Mouse (Mus musculus) limb, embryonic 15.5 days (tissue): Measurements from ENCODE around the gene Kif2a. TPM values are rescaled to one million over a fixed set of nuclear protein-coding genes. Genes with fewer than 3 reads are reported as not detected.

Source experiments
- ATAC-seq: fragments of 200-750 bp; cut with Nextera tagmentation; 2 replicates; pipeline ENCODE4 v1.8.0; 2017; ENCODE audit warnings: low read depth, moderate TSS enrichment; ENCODE audit not compliant: insufficient number of reproducible peaks, low FRiP score, low TSS enrichment
- H3K27ac ChIP-seq: fragments of 300-500 bp; sonication (generic); 2 replicates; pipeline ENCODE4 v1.5.1; 2015; ENCODE audit warnings: moderate library complexity, mild to moderate bottlenecking, inconsistent platforms
- H3K27me3 ChIP-seq: fragments of 300-500 bp; sonication (generic); 2 replicates; pipeline ENCODE4 v1.6.1; 2015; ENCODE audit warnings: inconsistent platforms
- H3K36me3 ChIP-seq: fragments of 300-500 bp; sonication (generic); 2 replicates; pipeline ENCODE4 v1.6.1; 2015; ENCODE audit warnings: inconsistent platforms
- H3K4me1 ChIP-seq: fragments of 300-500 bp; sonication (generic); 2 replicates; pipeline ENCODE4 v1.6.1; 2015; ENCODE audit warnings: inconsistent platforms
- H3K4me2 ChIP-seq: fragments of 300-500 bp; sonication (generic); 2 replicates; pipeline ENCODE4 v1.6.1; 2015; ENCODE audit warnings: mild to moderate bottlenecking, inconsistent platforms
- H3K4me3 ChIP-seq: fragments of 300-500 bp; sonication (generic); 2 replicates; pipeline ENCODE4 v1.5.1; 2015; ENCODE audit warnings: mild to moderate bottlenecking, inconsistent platforms
- H3K9ac ChIP-seq: fragments of 300-500 bp; sonication (generic); 2 replicates; pipeline ENCODE4 v1.6.1; 2015; ENCODE audit warnings: inconsistent platforms
- H3K9me3 ChIP-seq: fragments of 300-500 bp; sonication (generic); 2 replicates; pipeline ENCODE4 v1.6.1; 2016; ENCODE audit warnings: inconsistent platforms
- WGBS: fragments of 180-500 bp; shearing (Covaris S2); methylation state at CpG from one replicate; pipeline ENCODE4 v1.1.7; 2015; 5-methylcytosine and 5-hydroxymethylcytosine counted together
- polyA plus RNA-seq: library from polyadenylated mRNA; unstranded; fragments of >200 nt; fragmentation: Nextera tagmentation; extraction: Ambion mirVana; gene quantifications from 2 replicates; pipeline ENCODE4 v1.2.1, GENCODE M21; 2015

Kif2a gene
- polyA plus RNA-seq, 1 experiment from 2014 or later: 22.7 TPM

GRCm38 (mm10) chr13:107039493-107039892 lies 17.6 kb upstream of the Kif2a start:
- no peaks in the 10 kb centered on the region for H3K36me3 ChIP-seq
- H3K9ac ChIP-seq: no peak overlapping the region
- no peak overlapping the region for H3K27ac ChIP-seq
- 86% methylated on average over 4 of the region's 4 CpGs for WGBS
- H3K4me2 ChIP-seq: no peak overlapping the region
- no peaks in the 10 kb centered on the region for H3K27me3 ChIP-seq
- no peaks in the 10 kb centered on the region for H3K9me3 ChIP-seq
- no peaks in the 10 kb centered on the region for H3K4me1 ChIP-seq
- H3K4me3 ChIP-seq: no peak overlapping the region
- no peak for ATAC-seq

- Histone ChIP-seq H3K4me2 (no peak overlapping the region), H3K9ac (no peak overlapping the region), H3K4me3 (no peak overlapping the region), H3K36me3 (no peaks in the 10 kb centered on the region), H3K27me3 (no peaks in the 10 kb centered on the region), H3K9me3 (no peaks in the 10 kb centered on the region), H3K27ac (no peak overlapping the region), H3K4me1 (no peaks in the 10 kb centered on the region)
- WGBS: 85% methylated on average over 2 of the region's 2 CpGs
- no peak for ATAC-seq
These were observed 16.4 kb upstream of the Kif2a start for GRCm38 (mm10) chr13:107038346-107038745.

- no peak for ATAC-seq
- H3K27ac ChIP-seq: no peak overlapping the region
- no peak overlapping the region for H3K9ac ChIP-seq
- no peak overlapping the region for H3K4me2 ChIP-seq
- H3K27me3 ChIP-seq: no peaks in the 10 kb centered on the region
- no peaks in the 10 kb centered on the region for H3K9me3 ChIP-seq
- 73% methylated on average over 3 of the region's 3 CpGs for WGBS
- no peak overlapping the region for H3K4me3 ChIP-seq
- no peaks in the 10 kb centered on the region for H3K36me3 ChIP-seq
- no peaks in the 10 kb centered on the region for H3K4me1 ChIP-seq
These were observed 13.7 kb upstream of the Kif2a start for GRCm38 (mm10) chr13:107035511-107036113.

- H3K27ac ChIP-seq: no peak overlapping the region
- H3K9me3 ChIP-seq: no peaks in the 10 kb centered on the region
- no peak overlapping the region for H3K4me2 ChIP-seq
- no peaks in the 10 kb centered on the region for H3K4me1 ChIP-seq
- WGBS: 70% methylated on average over 4 of the region's 4 CpGs
- no peaks in the 10 kb centered on the region for H3K27me3 ChIP-seq
- H3K9ac ChIP-seq: no peak overlapping the region
- no peak for ATAC-seq
- no peaks in the 10 kb centered on the region for H3K36me3 ChIP-seq
- H3K4me3 ChIP-seq: no peak overlapping the region
These were observed 13.2 kb upstream of the Kif2a start for GRCm38 (mm10) chr13:107035078-107035477.

- no peak for ATAC-seq
- Histone ChIP-seq H3K9ac (no peak overlapping the region), H3K9me3 (no peaks in the 10 kb centered on the region), H3K4me1 (no peaks in the 10 kb centered on the region), H3K36me3 (no peaks in the 10 kb centered on the region), H3K27ac (no peak overlapping the region), H3K4me2 (no peak overlapping the region), H3K27me3 (no peaks in the 10 kb centered on the region), H3K4me3 (no peak overlapping the region)
- 43% methylated on average over 1 of the region's 1 CpGs for WGBS
These were observed 12.3 kb upstream of the Kif2a start for GRCm38 (mm10) chr13:107034028-107034920.

GRCm38 (mm10) chr13:107031228-107031627 lies 9.3 kb upstream of the Kif2a start:
- H3K9me3 ChIP-seq: no peaks in the 10 kb centered on the region
- ATAC-seq: no peak
- no peak overlapping the region for H3K27ac ChIP-seq
- no peaks in the 10 kb centered on the region for H3K36me3 ChIP-seq
- H3K4me3 ChIP-seq: no peak overlapping the region
- no peaks in the 10 kb centered on the region for H3K27me3 ChIP-seq
- no peaks in the 10 kb centered on the region for H3K4me1 ChIP-seq
- no peak overlapping the region for H3K4me2 ChIP-seq
- no peak overlapping the region for H3K9ac ChIP-seq

- 87% methylated on average over 4 of the region's 4 CpGs for WGBS
- H3K4me3 ChIP-seq: no peak overlapping the region
- H3K4me2 ChIP-seq: no peak overlapping the region
- H3K4me1 ChIP-seq: no peaks in the 10 kb centered on the region
- H3K36me3 ChIP-seq: no peaks in the 10 kb centered on the region
- no peaks in the 10 kb centered on the region for H3K9me3 ChIP-seq
- H3K9ac ChIP-seq: no peak overlapping the region
- H3K27me3 ChIP-seq: no peaks in the 10 kb centered on the region
- ATAC-seq: no peak
- no peak overlapping the region for H3K27ac ChIP-seq
These were observed 5.3 kb upstream of the Kif2a start for GRCm38 (mm10) chr13:107027218-107027617.

- H3K27me3 ChIP-seq: no peaks in the 10 kb centered on the region
- no peak for ATAC-seq
- 69% methylated on average over 3 of the region's 3 CpGs for WGBS
- no peaks in the 10 kb centered on the region for H3K9me3 ChIP-seq
- peaks cover 2% of the 10 kb centered on the region; the same call in 1 of the 2 replicates for H3K4me1 ChIP-seq
- no peaks in the 10 kb centered on the region for H3K36me3 ChIP-seq
- no peak overlapping the region for H3K27ac ChIP-seq
- H3K9ac ChIP-seq: no peak overlapping the region
- no peak overlapping the region for H3K4me3 ChIP-seq
- H3K4me2 ChIP-seq: no peak overlapping the region
These were observed 3.7 kb upstream of the Kif2a start for GRCm38 (mm10) chr13:107025663-107026062.

- H3K36me3 ChIP-seq: no peaks in the 10 kb centered on the region
- H3K27me3 ChIP-seq: no peaks in the 10 kb centered on the region
- H3K27ac ChIP-seq: peak overlapping the region; percentile 93
- peak overlapping the region; percentile 78 for H3K4me2 ChIP-seq
- H3K4me1 ChIP-seq: peaks cover 2% of the 10 kb centered on the region; the same call in 1 of the 2 replicates
- peak overlapping the region; percentile 94 for H3K4me3 ChIP-seq
- peak overlapping the region; percentile 82 for H3K9ac ChIP-seq
- H3K9me3 ChIP-seq: no peaks in the 10 kb centered on the region
- 1% methylated on average over 64 of the region's 97 CpGs for WGBS
- peak; percentile 96 for ATAC-seq
These were observed 593 bp upstream of the Kif2a start for GRCm38 (mm10) chr13:107022266-107023171.

GRCm38 (mm10) chr13:107019443-107019842 lies 2.5 kb downstream of the Kif2a start:
- no peak overlapping the region for H3K9ac ChIP-seq
- no peaks in the 10 kb centered on the region for H3K27me3 ChIP-seq
- peaks cover 6% of the 10 kb centered on the region; the same call in 1 of the 2 replicates for H3K4me1 ChIP-seq
- 72% methylated on average over 2 of the region's 2 CpGs for WGBS
- no peaks in the 10 kb centered on the region for H3K36me3 ChIP-seq
- H3K27ac ChIP-seq: no peak overlapping the region
- no peak for ATAC-seq
- H3K4me2 ChIP-seq: no peak overlapping the region
- H3K9me3 ChIP-seq: no peaks in the 10 kb centered on the region
- no peak overlapping the region for H3K4me3 ChIP-seq

GRCm38 (mm10) chr13:107013926-107014325 lies 8.0 kb downstream of the Kif2a start:
- 63% methylated on average over 2 of the region's 2 CpGs for WGBS
- Histone ChIP-seq H3K27ac (no peak overlapping the region), H3K27me3 (no peaks in the 10 kb centered on the region), H3K9ac (no peak overlapping the region), H3K4me2 (no peak overlapping the region), H3K4me3 (no peak overlapping the region), H3K4me1 (peaks cover 9% of the 10 kb centered on the region; the same call in 1 of the 2 replicates), H3K9me3 (no peaks in the 10 kb centered on the region), H3K36me3 (no peaks in the 10 kb centered on the region)
- ATAC-seq: no peak
